Mouse (Mus musculus) gastrocnemius, postnatal 14 days (tissue): ENCODE results near the gene Dot1l. TPM values are rescaled to one million over a fixed set of nuclear protein-coding genes. Genes with fewer than 3 reads are reported as not detected.

Experiments used
- DNase-seq: peaks from one replicate; pipeline ENCODE4 v3.0.0; 2021; ENCODE audit warnings: mixed read lengths
- intact Hi-C: fragments of 180-260 bp; cut with DNase I; formaldehyde crosslinking; loops from one replicate; pipeline ENCODE4 v1.15.1; 2025; ENCODE audit warnings: low total_unique reads
- microRNA-seq, 2 experiments: library from miRNA; unstranded; fragments of <30 nt; microRNA quantifications; one replicate each; pipeline ENCODE4 v1.2.0; 2021
- total RNA-seq, 2 experiments: library from RNA; stranded (reverse); gene quantifications; 2 replicates each; pipeline ENCODE4 v1.2.3; 2021

The Dot1l gene
- total RNA-seq, 2 experiments from 2014 or later, result 25.5 to 26.1 TPM

GRCm38 (mm10) chr10:80843931-80844547 is 89.0 kb downstream of the Dot1l start, which contains the start of gene Lingo3:
Gene Lingo3, minus strand, starts transcription at chr10:80844039.
- peak; percentile 54 for DNase-seq
- intact Hi-C loops, result no loop called here

Small RNA genes within 50 kb of the gene (microRNA-seq; reads per million reads assigned to microRNA genes)
- gene Mir1982, result 1.5 to 4.1 reads per million in 2 experiments

Other genes starting within 250 kb of the Dot1l start
- gene Atp8b3, start 216.1 kb upstream of the Dot1l start, total RNA-seq, result not detected
- 10 to 100 TPM in 1 of 2 experiments, 1 to 10 TPM in 1; 9.8 to 11.1 TPM for gene Rexo1, start 193.6 kb upstream of the Dot1l start, total RNA-seq
- 1 to 10 TPM; 2.1 to 2.7 TPM for gene Klf16, start 177.9 kb upstream of the Dot1l start, total RNA-seq
- gene Abhd17a, start 164.9 kb upstream of the Dot1l start, total RNA-seq, result 10 to 100 TPM; 55.8 to 57.1 TPM
- 10 to 100 TPM; 18.3 to 22.0 TPM for gene Scamp4, start 152.3 kb upstream of the Dot1l start, total RNA-seq
- 1 to 10 TPM; 1.2 to 1.5 TPM for gene Adat3, start 152.3 kb upstream of the Dot1l start, total RNA-seq
- gene Gm49322, start 149.2 kb upstream of the Dot1l start, total RNA-seq, result under 1 TPM; 0.18 to 0.27 TPM
- 100 to 1,000 TPM in 1 of 2 experiments, 10 to 100 TPM in 1; 94.3 to 105 TPM for gene Csnk1g2, start 132.4 kb upstream of the Dot1l start, total RNA-seq
- 10 to 100 TPM; 30.1 to 34.4 TPM for gene Btbd2, start 98.1 kb upstream of the Dot1l start, total RNA-seq
- gene Mknk2, start 77.1 kb upstream of the Dot1l start, total RNA-seq, result 100 to 1,000 TPM; 167 to 186 TPM
- 1 to 10 TPM; 5.5 to 7.4 TPM for gene Mob3a, start 53.2 kb upstream of the Dot1l start, total RNA-seq
- gene Izumo4, start 53.0 kb upstream of the Dot1l start, total RNA-seq, result 1 to 10 TPM; 3.2 to 3.5 TPM
- 10 to 100 TPM; 23.7 to 25.2 TPM for gene Ap3d1, start 12.9 kb upstream of the Dot1l start, total RNA-seq
- gene Sf3a2, start 43.0 kb downstream of the Dot1l start, total RNA-seq, result 10 to 100 TPM; 23.6 to 30.0 TPM
- 10 to 100 TPM; 21.4 to 23.1 TPM for gene Plekhj1, start 43.4 kb downstream of the Dot1l start, total RNA-seq
- under 1 TPM in 1 of 2 experiments, not detected in 1; 0.25 TPM for gene Amh, start 50.0 kb downstream of the Dot1l start, total RNA-seq
- gene Jsrp1, start 58.3 kb downstream of the Dot1l start, total RNA-seq, result 100 to 1,000 TPM; 345 to 379 TPM
- 100 to 1,000 TPM; 787 to 812 TPM for gene Oaz1, start 71.5 kb downstream of the Dot1l start, total RNA-seq
- gene Lingo3, start 88.8 kb downstream of the Dot1l start, total RNA-seq, result 10 to 100 TPM; 11.3 to 24.5 TPM
- gene Lsm7, start 100.0 kb downstream of the Dot1l start, total RNA-seq, result 10 to 100 TPM; 24.5 to 27.7 TPM
- 10 to 100 TPM; 24.0 to 28.1 TPM for gene Sppl2b, start 100.1 kb downstream of the Dot1l start, total RNA-seq
- under 1 TPM in 1 of 2 experiments, not detected in 1; 0.06 TPM for gene Tmprss9, start 116.6 kb downstream of the Dot1l start, total RNA-seq
- gene Timm13, start 145.8 kb downstream of the Dot1l start, total RNA-seq, result 100 to 1,000 TPM; 114 to 125 TPM
- 10 to 100 TPM in 1 of 2 experiments, 1 to 10 TPM in 1; 9.4 to 14.3 TPM for gene Lmnb2, start 163.0 kb downstream of the Dot1l start, total RNA-seq
- 10 to 100 TPM; 21.5 to 28.7 TPM for gene Gadd45b, start 174.9 kb downstream of the Dot1l start, total RNA-seq